Mouse (Mus musculus) layer of hippocampus, adult 18-20 months (tissue): ENCODE measurements around the gene Grpr. TPM values are rescaled to one million over a fixed set of nuclear protein-coding genes. Genes with fewer than 3 reads are reported as not detected.

Source experiments
- DNase-seq, 2 experiments: peaks; one replicate each; pipeline ENCODE4 v3.0.0; 2022; ENCODE audit warnings: low spot score in 2 of 2
- long read RNA-seq: library from polyadenylated mRNA; stranded (forward); transcript quantifications from one replicate; pipeline ENCODE4 v2.0.0, GENCODE M21; 2021
- total RNA-seq, 2 experiments: library from RNA; stranded (reverse); gene quantifications; 2 replicates each; pipeline ENCODE4 v1.2.3; 2021

Gene Grpr
- 1 to 10 TPM; 1.5 to 3.1 TPM for total RNA-seq
- long read RNA-seq = 0 reads

DNA sequence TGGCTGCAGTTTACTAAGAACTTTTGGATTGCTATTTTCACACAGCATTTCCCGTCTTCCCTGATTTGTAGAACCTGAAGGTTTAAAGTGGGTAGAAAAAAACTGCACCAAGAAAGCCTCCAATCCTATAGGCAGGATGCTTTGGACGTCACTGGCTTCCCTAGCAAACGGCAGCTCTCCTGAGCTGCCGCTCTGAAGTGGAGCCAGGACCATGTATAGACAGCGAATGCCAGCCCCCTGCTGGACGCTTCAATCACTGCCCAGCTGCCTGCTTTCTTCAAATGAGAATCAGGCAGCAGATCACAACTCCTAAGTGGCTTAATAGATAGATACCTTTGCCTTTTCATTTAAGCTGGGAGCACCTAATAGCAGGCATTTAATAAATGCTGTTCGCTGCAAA lies at the start of gene Grpr:
Gene Grpr (minus strand): TSS at position 12 of the 400 bp plus-strand sequence.
- DNase-seq = peak; percentile 16 to 37

DNA sequence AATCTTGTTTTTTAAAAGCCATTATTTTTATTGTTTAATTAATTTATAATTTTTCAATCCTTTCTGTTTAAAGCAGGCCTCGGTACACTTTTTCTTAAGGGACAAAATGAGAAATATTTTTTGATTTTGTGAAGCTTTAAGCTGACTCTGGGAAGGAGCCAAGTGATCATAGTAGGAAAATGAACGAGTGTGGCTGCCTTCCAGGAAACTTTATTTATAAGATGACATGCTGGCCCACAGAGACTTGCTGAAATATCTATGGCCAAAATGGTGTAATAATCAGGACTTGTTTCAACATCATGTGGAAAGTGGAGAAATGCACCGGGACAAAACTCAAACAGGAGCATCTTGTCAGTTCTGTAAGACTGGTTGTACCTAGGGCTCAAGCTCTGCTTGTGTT lies 11.0 kb upstream of the Grpr start:
- no peak for DNase-seq

DNA sequence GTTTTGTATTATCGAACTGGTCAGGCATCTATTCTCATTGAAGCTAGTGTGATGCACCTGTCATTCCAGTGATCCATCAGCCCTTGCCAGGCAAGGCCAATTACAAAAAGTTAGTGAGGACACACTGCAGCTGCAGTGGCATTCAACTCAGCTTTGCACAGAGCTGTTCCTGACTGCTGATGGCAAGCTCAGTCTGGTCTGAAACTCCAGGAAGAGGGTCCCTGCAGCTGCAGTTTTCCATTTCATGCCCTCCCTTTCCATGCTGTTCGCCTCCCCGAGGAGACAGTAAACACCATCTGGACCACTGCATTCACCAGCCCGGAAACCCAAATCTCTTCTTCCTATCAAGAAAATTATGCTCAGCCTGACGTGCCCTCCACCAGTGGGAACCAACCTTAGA lies 2.4 kb downstream of the Grpr start:
- no peak for DNase-seq

DNA sequence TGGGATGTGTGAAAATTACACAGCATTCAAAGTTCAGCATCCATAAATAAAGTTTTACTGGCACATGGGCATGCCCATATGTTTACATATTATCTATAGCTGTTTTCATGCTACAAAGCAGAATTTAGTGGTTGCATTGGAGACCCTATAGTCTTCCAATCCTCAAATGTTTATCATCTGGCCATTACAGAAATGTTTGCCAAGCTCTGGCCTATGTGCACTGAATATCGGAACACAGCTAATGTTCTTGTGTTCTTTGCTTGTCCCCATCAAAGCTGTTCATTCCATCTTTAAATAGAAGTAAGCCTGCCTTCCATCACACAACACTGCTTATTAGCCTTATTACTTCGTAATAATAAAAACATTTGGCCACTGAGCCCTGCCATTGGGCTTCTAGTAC lies 16.6 kb downstream of the Grpr start:
- DNase-seq = no peak

DNA sequence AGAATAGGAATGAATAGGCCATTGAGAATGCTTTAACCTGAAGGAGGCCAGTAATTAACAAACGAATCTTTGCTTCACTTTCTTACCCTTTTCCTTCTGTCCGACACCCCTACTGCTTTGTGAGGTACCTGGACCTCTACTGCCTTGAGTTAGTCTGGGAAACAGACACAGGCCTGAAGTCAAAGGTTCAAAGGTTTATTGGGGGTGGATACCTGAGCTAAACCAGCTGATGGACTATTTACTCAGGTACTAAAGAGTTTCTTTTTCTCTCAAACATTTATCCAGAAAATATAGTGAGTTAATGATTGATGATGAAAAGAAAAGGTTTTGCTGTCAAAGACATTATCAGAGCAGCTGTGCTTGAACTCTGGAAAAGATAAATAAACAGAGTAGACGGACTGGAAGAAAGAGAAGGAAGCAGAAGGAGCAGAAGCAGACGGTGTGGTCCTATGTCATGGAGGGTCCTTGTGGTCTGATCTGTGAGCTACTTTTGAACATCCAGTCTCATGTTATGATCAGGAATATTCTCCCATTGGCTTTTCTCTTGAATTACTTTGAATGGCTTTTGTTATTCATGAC lies 30.4 kb downstream of the Grpr start:
- DNase-seq = no peak

DNA sequence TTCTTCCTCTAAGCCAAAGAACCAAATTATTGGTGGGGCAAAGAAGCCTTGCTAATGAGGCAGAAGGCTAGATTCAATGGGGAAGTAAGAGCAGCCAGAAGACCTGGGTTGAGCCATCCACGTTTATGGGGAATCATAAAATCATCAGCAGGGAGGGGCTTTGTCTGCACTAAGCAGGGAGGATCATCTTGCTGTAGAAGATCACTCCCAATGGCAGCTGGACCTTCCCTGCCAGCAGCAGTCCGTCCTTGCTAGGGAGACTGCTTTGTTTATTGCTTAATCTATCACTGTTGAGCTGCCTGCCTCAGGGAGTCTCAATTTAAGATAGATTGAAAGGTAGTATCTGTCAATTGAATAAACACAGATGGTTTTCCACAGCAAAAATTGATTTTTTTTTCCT lies 37.7 kb downstream of the Grpr start:
- no peak for DNase-seq

DNA sequence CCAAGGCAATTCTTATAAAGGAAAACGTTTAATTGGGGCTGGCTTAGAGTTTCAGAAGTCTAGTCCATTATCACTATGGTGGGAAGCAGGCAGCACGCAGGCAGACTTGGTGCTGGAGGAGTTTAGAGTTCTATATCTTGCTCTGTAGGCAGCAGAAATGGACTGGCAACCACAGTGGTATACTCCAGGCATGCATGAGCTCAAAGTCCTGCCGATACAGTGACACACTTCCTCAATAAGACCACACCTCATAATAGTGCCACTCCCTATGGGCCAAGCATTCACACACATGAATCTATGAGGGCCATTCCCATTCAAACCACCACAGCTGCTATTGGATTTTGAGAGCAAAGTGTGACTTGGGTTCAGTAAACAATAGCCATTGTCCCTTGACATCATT lies 47.4 kb downstream of the Grpr start:
- DNase-seq = no peak

Other genes with a start within 250 kb of the Grpr start
- gene Rnf138rt1, start 211.7 kb upstream of the Grpr start, total RNA-seq = 1 to 10 TPM in 1 of 2 experiments, under 1 TPM in 1; 0.91 to 1.4 TPM